Mouse (Mus musculus): ENCODE results near the gene Wbp11.
"Not testable (repeated sequence)": the region's sequence is repeated elsewhere in the genome, so short reads cannot be mapped to it uniquely, and the experiment has no call there.

The Wbp11 gene

GRCm38 (mm10) chr6:136800710-136801109, 27.3 kb downstream of the Wbp11 start:
- DNase-seq: no peak

- DNase-seq: not testable (repeated sequence)
Measured at GRCm38 (mm10) chr6:136797874-136798693, 29.9 kb downstream of the Wbp11 start.

- DNase-seq: no peak
Measured at GRCm38 (mm10) chr6:136795850-136796249, 32.2 kb downstream of the Wbp11 start.

- no peak for DNase-seq
Measured at GRCm38 (mm10) chr6:136795110-136795509, 32.9 kb downstream of the Wbp11 start.

- no peak for DNase-seq
Measured at GRCm38 (mm10) chr6:136793831-136794525, 34.1 kb downstream of the Wbp11 start.

- no peak for DNase-seq
Measured at GRCm38 (mm10) chr6:136792884-136793758, 34.9 kb downstream of the Wbp11 start.

- no peak for DNase-seq
Measured at GRCm38 (mm10) chr6:136789391-136789971, 38.6 kb downstream of the Wbp11 start.

- no peak for DNase-seq
Measured at GRCm38 (mm10) chr6:136782761-136783160, 45.3 kb downstream of the Wbp11 start.

GRCm38 (mm10) chr6:136782146-136782545, 45.9 kb downstream of the Wbp11 start:
- no peak for DNase-seq

GRCm38 (mm10) chr6:136781377-136781986, 46.6 kb downstream of the Wbp11 start, which contains the start of gene Gucy2c:
Gucy2c (minus strand) TSS chr6:136781765.
- no peak for DNase-seq

- no peak for DNase-seq
Measured at GRCm38 (mm10) chr6:136776392-136776791, 51.6 kb downstream of the Wbp11 start.

- DNase-seq: no peak
Measured at GRCm38 (mm10) chr6:136769859-136770258, 58.2 kb downstream of the Wbp11 start.

GRCm38 (mm10) chr6:136769143-136769542, 58.9 kb downstream of the Wbp11 start:
- no peak for DNase-seq

- no peak for DNase-seq
Measured at GRCm38 (mm10) chr6:136763912-136764311, 64.1 kb downstream of the Wbp11 start.
